Mouse (Mus musculus): ENCODE data around the gene Gm20388.

DNA sequence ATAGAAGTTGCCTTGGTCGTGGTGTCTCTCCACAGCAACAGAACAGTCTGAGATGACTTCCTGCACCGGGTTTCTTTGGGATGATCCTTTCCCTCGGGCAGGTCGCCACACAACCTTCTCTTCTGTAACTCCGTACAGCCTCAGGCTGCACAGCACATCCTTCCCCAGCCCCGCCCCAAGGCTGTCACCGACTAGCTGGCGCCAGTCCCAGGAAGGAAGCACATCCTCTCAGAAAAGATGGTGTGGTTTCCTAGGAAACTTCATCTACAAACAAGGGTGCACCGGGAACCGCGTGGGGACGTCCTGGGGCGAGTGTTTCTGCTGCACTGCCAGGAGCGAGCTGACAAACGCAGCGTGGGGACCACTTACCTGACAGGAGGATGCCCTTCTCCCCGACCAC lies 4047.5 kb downstream of the Gm20388 start:
- TF ChIP-seq MAFK (IDR thresholded peaks at IDR 0.05; ENCODE audit: insufficient read depth, low read depth, low read length), result no peak
- no peak for TF ChIP-seq CHD2 (IDR thresholded peaks at IDR 0.05; ENCODE audit: low read depth, low read length)
- TF ChIP-seq ZC3H11A (IDR thresholded peaks at IDR 0.05; ENCODE audit: borderline replicate concordance, low read depth, low read length), result no peak
- no peak for TF ChIP-seq ZNF384 (IDR thresholded peaks at IDR 0.05; ENCODE audit: low read depth, low read length)
- no peak for TF ChIP-seq HCFC1 (IDR thresholded peaks at IDR 0.05; ENCODE audit: borderline replicate concordance, insufficient read depth, low read length)
